Mouse (Mus musculus) G1E (cell line): Measurements from ENCODE around the gene Zc3h12c. TPM values are rescaled to one million over a fixed set of nuclear protein-coding genes. Genes with fewer than 3 reads are reported as not detected.
A peak's percentile ranks its signal among the peaks of the same experiment; 100 is the strongest.

Experiments used
- ATAC-seq: 2 replicates; pipeline ENCODE4 v1.8.0; 2016; ENCODE audit warnings: mild to moderate bottlenecking; ENCODE audit not compliant: insufficient number of reproducible peaks, poor library complexity, low FRiP score, severe bottlenecking; ENCODE audit errors: extremely low read depth
- DNase-seq: peaks from one replicate; pipeline ENCODE4 v3.0.0; 2012; ENCODE audit warnings: low spot score
- H3K27me3 ChIP-seq: 2 replicates; pipeline ENCODE4 v1.6.1; 2012; ENCODE audit warnings: mild to moderate bottlenecking, low read length, inconsistent platforms; ENCODE audit not compliant: insufficient read depth
- H3K36me3 ChIP-seq: replicated peaks from 2 replicates; pipeline ENCODE3; 2012; ENCODE audit warnings: mild to moderate bottlenecking, inconsistent platforms
- H3K4me1 ChIP-seq: 2 replicates; pipeline ENCODE4 v1.6.1; 2012; ENCODE audit warnings: low read depth, low read length, inconsistent platforms, mixed read lengths; ENCODE audit not compliant: insufficient read depth
- H3K4me3 ChIP-seq: 2 replicates; pipeline ENCODE4 v1.5.1; 2012; ENCODE audit warnings: low read depth, mild to moderate bottlenecking, inconsistent platforms, low read length, moderate library complexity, mixed read lengths
- H3K9me3 ChIP-seq: replicated peaks from 2 replicates; pipeline ENCODE4 v1.6.1; 2012; ENCODE audit warnings: inconsistent platforms
- CTCF ChIP-seq: IDR thresholded peaks from 2 replicates; pipeline ENCODE4 v1.5.1; 2012; ENCODE audit warnings: low read depth, low read length, inconsistent platforms, mixed read lengths
- GATA1 ChIP-seq: IDR thresholded peaks from 2 replicates; pipeline ENCODE4 v1.6.1; 2012; ENCODE audit warnings: borderline replicate concordance, low read length, inconsistent platforms, mixed read lengths
- GATA2 ChIP-seq: IDR thresholded peaks from 2 replicates; pipeline ENCODE4 v1.6.1; 2012; ENCODE audit warnings: low read depth, low read length, inconsistent platforms, borderline replicate concordance
- POLR2AphosphoS5 ChIP-seq: IDR thresholded peaks from 2 replicates; pipeline ENCODE4 v1.6.1; 2012; ENCODE audit warnings: low read depth, low read length, inconsistent platforms; ENCODE audit not compliant: insufficient replicate concordance
- TAL1 ChIP-seq: conservative IDR thresholded peaks from 2 replicates; pipeline ENCODE4 v1.6.1; 2012; ENCODE audit warnings: low read depth, low read length, inconsistent platforms, mixed read lengths
- polyA plus RNA-seq: library from polyadenylated mRNA; stranded (reverse); fragments of >175 nt; gene quantifications from 2 replicates; pipeline ENCODE4 v1.2.3, GENCODE M21; 2012
- total RNA-seq, 2 experiments: library from RNA; stranded (forward) in 1 of 2; stranded (reverse) in 1 of 2; fragments of 200-1000 nt in 1 of 2; fragments of >200 nt in 1 of 2; fragmentation: Nextera tagmentation in 1 of 2; gene quantifications; 2 replicates each; pipeline ENCODE4 v1.2.3; 2014 to 2017

The Zc3h12c gene
- total and polyA plus RNA-seq, 3 experiments: 0.63 to 22.7 (median 17.5) TPM

DNA sequence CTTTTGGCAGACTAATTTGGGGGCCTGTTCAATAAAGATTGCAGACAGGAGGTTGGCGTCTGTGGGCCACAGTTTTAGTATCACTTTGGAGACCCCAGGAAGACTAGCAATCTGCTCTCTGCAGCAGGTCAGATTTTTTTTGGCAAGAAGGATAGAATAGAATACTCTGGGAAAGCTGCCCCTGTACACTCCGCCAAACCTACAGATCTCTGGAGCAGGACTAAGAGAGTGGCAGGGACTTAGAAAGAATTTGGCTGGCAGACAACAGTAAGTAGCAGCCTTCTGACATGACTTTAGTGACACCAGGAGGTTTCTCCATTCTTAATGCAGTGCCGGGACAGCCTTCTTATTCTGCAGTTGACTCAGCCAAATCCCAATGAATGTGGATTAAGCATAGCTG lies 1.8 kb upstream of the Zc3h12c start:
- no peaks in the 10 kb centered on the region for H3K9me3 ChIP-seq
- TF ChIP-seq GATA2 (no peak), CTCF (no peak), GATA1 (no peak), TAL1 (no peak), POLR2AphosphoS5 (no peak)
- no peaks in the 10 kb centered on the region for H3K27me3 ChIP-seq
- H3K36me3 ChIP-seq: peaks cover under 1% of the 10 kb centered on the region
- peaks cover 71% of the 10 kb centered on the region for H3K4me1 ChIP-seq
- ATAC-seq: peak; percentile 26; the same call in 1 of the 2 replicates
- DNase-seq: no peak
- H3K4me3 ChIP-seq: no peak overlapping the region; the same call in 1 of the 2 replicates

DNA sequence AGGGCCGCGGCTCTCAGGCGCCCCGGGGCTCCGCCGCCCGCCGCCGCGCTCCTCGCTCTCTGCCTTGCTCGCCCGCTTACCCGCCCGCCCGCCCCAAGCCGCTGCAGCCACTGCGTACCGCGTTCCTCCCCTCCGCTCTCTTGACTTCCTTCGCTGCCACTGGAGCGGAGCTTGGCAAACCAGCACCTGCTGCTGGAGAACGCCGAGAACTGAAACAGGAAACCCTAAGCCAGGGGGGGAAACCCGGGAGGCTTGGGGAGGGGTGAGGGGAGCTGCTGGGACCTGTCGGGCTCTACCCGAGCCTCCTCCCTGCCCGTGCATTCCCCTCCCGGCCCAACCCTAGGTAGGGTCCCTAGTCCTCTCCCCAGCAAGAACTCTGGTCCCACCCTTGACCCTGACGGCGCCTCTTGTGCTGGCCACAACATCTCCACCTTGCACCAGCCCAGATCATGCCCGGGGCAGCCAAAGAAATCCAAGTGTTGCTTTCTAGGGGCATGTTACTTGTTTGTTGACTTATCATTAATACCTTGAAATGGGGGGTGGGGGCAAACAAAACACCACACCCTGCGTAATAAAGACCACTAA lies 406 bp upstream of the Zc3h12c start:
- DNase-seq: peak; percentile 83
- Histone ChIP-seq H3K9me3 (no peaks in the 10 kb centered on the region), H3K4me1 (peaks cover 70% of the 10 kb centered on the region), H3K4me3 (peak overlapping the region; percentile 94), H3K36me3 (peaks cover 8% of the 10 kb centered on the region), H3K27me3 (no peaks in the 10 kb centered on the region)
- peak; percentile 45 for ATAC-seq
- TF ChIP-seq CTCF (no peak), GATA1 (no peak), POLR2AphosphoS5 (no peak), GATA2 (no peak), TAL1 (no peak)

DNA sequence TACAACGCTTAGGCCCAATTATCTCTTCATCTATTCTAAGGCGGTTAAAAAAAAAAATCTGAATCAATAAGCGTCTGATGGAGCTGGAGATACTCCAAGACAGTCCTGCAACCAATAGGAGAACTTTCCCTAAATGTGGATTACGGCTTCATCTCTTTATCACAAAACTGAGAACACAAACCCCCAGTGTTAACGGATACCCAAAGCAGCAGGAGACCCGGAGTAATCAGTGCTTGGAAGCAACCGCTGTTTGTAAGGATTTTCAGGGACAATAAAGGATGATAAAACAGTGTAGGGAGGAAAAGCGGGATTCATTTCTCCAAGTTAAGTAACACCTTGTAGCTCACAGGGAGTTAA lies 888 bp downstream of the Zc3h12c start:
- no peak for ATAC-seq
- Histone ChIP-seq H3K4me1 (peaks cover 65% of the 10 kb centered on the region), H3K9me3 (no peaks in the 10 kb centered on the region), H3K4me3 (peak overlapping the region; percentile 94), H3K36me3 (peaks cover 14% of the 10 kb centered on the region), H3K27me3 (no peaks in the 10 kb centered on the region)
- DNase-seq: no peak
- TF ChIP-seq CTCF: no peak
- no peak for TF ChIP-seq GATA2
- TF ChIP-seq GATA1: no peak
- TF ChIP-seq TAL1: no peak
- TF ChIP-seq POLR2AphosphoS5: no peak

DNA sequence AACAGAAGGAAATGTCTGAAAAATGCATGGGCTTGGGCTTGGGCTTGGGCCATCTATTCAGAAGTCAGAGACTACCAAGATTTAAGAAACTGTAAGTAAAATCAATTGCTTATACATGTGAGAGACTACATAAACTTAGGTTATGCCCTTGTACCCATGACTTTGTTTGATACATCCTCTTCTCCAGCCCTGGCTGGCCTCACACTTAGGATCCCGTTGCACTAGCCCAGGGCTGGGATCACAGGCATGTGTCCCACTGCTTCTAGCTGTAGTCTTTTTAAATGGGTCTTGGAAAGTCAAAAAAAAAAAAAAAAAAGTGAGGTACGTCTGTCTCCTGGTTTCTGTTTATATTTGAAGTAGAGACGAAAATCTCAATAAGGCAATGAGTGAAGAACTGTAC lies 1.3 kb downstream of the Zc3h12c start:
- no peak for ATAC-seq
- Histone ChIP-seq H3K36me3 (peaks cover 14% of the 10 kb centered on the region), H3K27me3 (no peaks in the 10 kb centered on the region), H3K9me3 (no peaks in the 10 kb centered on the region), H3K4me1 (peaks cover 63% of the 10 kb centered on the region), H3K4me3 (peak overlapping the region; percentile 94; the same call in 1 of the 2 replicates)
- TF ChIP-seq GATA1 (no peak), CTCF (no peak), POLR2AphosphoS5 (no peak), GATA2 (no peak), TAL1 (no peak)
- DNase-seq: no peak

DNA sequence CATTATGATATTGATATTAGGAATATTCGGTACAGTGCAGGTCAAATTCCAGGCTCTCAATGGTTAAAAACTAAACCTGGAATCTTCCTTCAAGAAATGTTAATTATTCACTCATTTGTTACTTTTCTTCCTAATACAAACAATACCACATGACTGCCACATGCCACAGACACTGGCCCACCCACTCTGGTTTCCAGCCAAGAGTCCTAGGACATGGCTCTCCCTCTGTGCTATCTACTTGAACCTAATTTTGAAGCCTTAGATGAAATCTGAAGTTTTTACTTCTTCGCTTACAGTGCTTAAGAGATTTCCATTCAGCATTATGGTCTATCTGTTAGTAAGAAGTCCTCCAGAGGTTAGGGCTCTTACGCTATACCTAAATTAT lies 2.7 kb downstream of the Zc3h12c start:
- Histone ChIP-seq H3K4me3 (no peak overlapping the region), H3K9me3 (peaks cover 5% of the 10 kb centered on the region; the same call in 1 of the 2 replicates), H3K4me1 (peaks cover 49% of the 10 kb centered on the region), H3K36me3 (peaks cover 21% of the 10 kb centered on the region), H3K27me3 (no peaks in the 10 kb centered on the region)
- no peak for DNase-seq
- ATAC-seq: no peak
- no peak for TF ChIP-seq CTCF
- TF ChIP-seq TAL1: no peak
- TF ChIP-seq GATA2: no peak
- no peak for TF ChIP-seq POLR2AphosphoS5
- TF ChIP-seq GATA1: no peak

- Histone ChIP-seq H3K36me3 (peaks cover 22% of the 10 kb centered on the region), H3K27me3 (no peaks in the 10 kb centered on the region), H3K9me3 (peaks cover 5% of the 10 kb centered on the region; the same call in 1 of the 2 replicates), H3K4me3 (no peak overlapping the region), H3K4me1 (peaks cover 44% of the 10 kb centered on the region)
- ATAC-seq: no peak
- TF ChIP-seq GATA1 (no peak), POLR2AphosphoS5 (no peak), CTCF (no peak), TAL1 (no peak), GATA2 (no peak)
- DNase-seq: no peak
Measured at GRCm38 (mm10) chr9:52165076-52165705, 3.2 kb downstream of the Zc3h12c start.
